Mouse (Mus musculus): Measurements from ENCODE around the gene Nedd9. TPM values are rescaled to one million over a fixed set of nuclear protein-coding genes. Genes with fewer than 3 reads are reported as not detected.

Gene Nedd9
- polyA plus RNA-seq, 1 experiment from 2014 or later: 20.4 TPM

- Histone ChIP-seq H3K4me2 (no peak overlapping the region), H3K9ac (no peak overlapping the region), H3K4me1 (peaks cover 22% of the 10 kb centered on the region; the same call in 1 of the 2 replicates), H3K4me3 (replicated peaks) (no peak overlapping the region), H3K9me3 (no peaks in the 10 kb centered on the region), H3K27ac (no peak overlapping the region), H3K27me3 (no peaks in the 10 kb centered on the region), H3K36me3 (replicated peaks) (peaks cover 9% of the 10 kb centered on the region)
- 64% methylated on average over 3 of the region's 3 CpGs for WGBS
- ATAC-seq (ENCODE audit: low FRiP score): no peak
Observed at GRCm38 (mm10) chr13:41343163-41343886, 143.8 kb downstream of the Nedd9 start.

- H3K4me3 ChIP-seq (replicated peaks): no peak overlapping the region
- peaks cover 22% of the 10 kb centered on the region; the same call in 1 of the 2 replicates for H3K4me1 ChIP-seq
- WGBS: 81% methylated on average over 9 of the region's 9 CpGs
- H3K27ac ChIP-seq: no peak overlapping the region
- no peak for ATAC-seq (ENCODE audit: low FRiP score)
- H3K9ac ChIP-seq: no peak overlapping the region
- no peak overlapping the region for H3K4me2 ChIP-seq
- H3K9me3 ChIP-seq: no peaks in the 10 kb centered on the region
- H3K27me3 ChIP-seq: no peaks in the 10 kb centered on the region
- peaks cover 19% of the 10 kb centered on the region for H3K36me3 ChIP-seq (replicated peaks)
Observed at GRCm38 (mm10) chr13:41341422-41341821, 145.7 kb downstream of the Nedd9 start.

GRCm38 (mm10) chr13:41339653-41340351, 147.4 kb downstream of the Nedd9 start:
- H3K36me3 ChIP-seq (replicated peaks): peaks cover 19% of the 10 kb centered on the region
- 58% methylated on average over 22 of the region's 22 CpGs for WGBS

GRCm38 (mm10) chr13:41339195-41339594, 148.0 kb downstream of the Nedd9 start:
- no peak for ATAC-seq (ENCODE audit: low FRiP score)
- Histone ChIP-seq H3K4me2 (no peak overlapping the region), H3K27me3 (no peaks in the 10 kb centered on the region), H3K36me3 (replicated peaks) (peaks cover 19% of the 10 kb centered on the region), H3K4me1 (peaks cover 13% of the 10 kb centered on the region; the same call in 1 of the 2 replicates), H3K27ac (peak overlapping the region; percentile 60), H3K9me3 (no peaks in the 10 kb centered on the region), H3K9ac (no peak overlapping the region), H3K4me3 (replicated peaks) (no peak overlapping the region)
- WGBS: 66% methylated on average over 5 of the region's 5 CpGs

More at GRCm38 (mm10) chr13:41339653-41340351, 147.4 kb downstream of the Nedd9 start:
- Histone ChIP-seq H3K4me2 (no peak overlapping the region), H3K9ac (no peak overlapping the region), H3K27ac (peak overlapping the region; percentile 60), H3K4me1 (peaks cover 13% of the 10 kb centered on the region; the same call in 1 of the 2 replicates), H3K4me3 (replicated peaks) (no peak overlapping the region), H3K27me3 (no peaks in the 10 kb centered on the region), H3K9me3 (no peaks in the 10 kb centered on the region)
- peak; percentile 70; the same call in 1 of the 2 replicates for ATAC-seq (ENCODE audit: low FRiP score)

GRCm38 (mm10) chr13:41337407-41337806, 149.8 kb downstream of the Nedd9 start:
- H3K9me3 ChIP-seq: no peaks in the 10 kb centered on the region
- H3K4me3 ChIP-seq (replicated peaks): no peak overlapping the region
- H3K4me2 ChIP-seq: no peak overlapping the region
- ATAC-seq (ENCODE audit: low FRiP score): no peak
- H3K9ac ChIP-seq: no peak overlapping the region
- H3K4me1 ChIP-seq: peaks cover 13% of the 10 kb centered on the region; the same call in 1 of the 2 replicates
- WGBS: 87% methylated on average over 2 of the region's 2 CpGs
- no peaks in the 10 kb centered on the region for H3K27me3 ChIP-seq
- peaks cover 19% of the 10 kb centered on the region for H3K36me3 ChIP-seq (replicated peaks)
- H3K27ac ChIP-seq: no peak overlapping the region

- Histone ChIP-seq H3K4me2 (no peak overlapping the region), H3K4me3 (replicated peaks) (no peak overlapping the region), H3K27me3 (no peaks in the 10 kb centered on the region), H3K36me3 (replicated peaks) (peaks cover 15% of the 10 kb centered on the region), H3K9me3 (no peaks in the 10 kb centered on the region), H3K4me1 (peaks cover 13% of the 10 kb centered on the region; the same call in 1 of the 2 replicates), H3K27ac (no peak overlapping the region), H3K9ac (no peak overlapping the region)
- WGBS: 74% methylated on average over 6 of the region's 6 CpGs
- no peak for ATAC-seq (ENCODE audit: low FRiP score)
Observed at GRCm38 (mm10) chr13:41336260-41336659, 150.9 kb downstream of the Nedd9 start.

GRCm38 (mm10) chr13:41335767-41336166, 151.4 kb downstream of the Nedd9 start:
- no peak overlapping the region for H3K9ac ChIP-seq
- no peaks in the 10 kb centered on the region for H3K27me3 ChIP-seq
- no peak for ATAC-seq (ENCODE audit: low FRiP score)
- H3K4me3 ChIP-seq (replicated peaks): no peak overlapping the region
- no peak overlapping the region for H3K27ac ChIP-seq
- 84% methylated on average over 5 of the region's 5 CpGs for WGBS
- peaks cover 19% of the 10 kb centered on the region for H3K36me3 ChIP-seq (replicated peaks)
- no peaks in the 10 kb centered on the region for H3K9me3 ChIP-seq
- H3K4me1 ChIP-seq: peaks cover 16% of the 10 kb centered on the region
- H3K4me2 ChIP-seq: no peak overlapping the region

GRCm38 (mm10) chr13:41334641-41335000, 152.5 kb downstream of the Nedd9 start:
- Histone ChIP-seq H3K27me3 (no peaks in the 10 kb centered on the region), H3K4me2 (no peak overlapping the region), H3K27ac (no peak overlapping the region), H3K9me3 (no peaks in the 10 kb centered on the region), H3K4me3 (replicated peaks) (no peak overlapping the region), H3K36me3 (replicated peaks) (peaks cover 19% of the 10 kb centered on the region), H3K9ac (no peak overlapping the region), H3K4me1 (peaks cover 9% of the 10 kb centered on the region)
- 82% methylated on average over 5 of the region's 5 CpGs for WGBS
- no peak for ATAC-seq (ENCODE audit: low FRiP score)

GRCm38 (mm10) chr13:41333889-41334640, 153.1 kb downstream of the Nedd9 start:
- H3K4me2 ChIP-seq: no peak overlapping the region
- H3K27me3 ChIP-seq: no peaks in the 10 kb centered on the region
- no peak overlapping the region for H3K9ac ChIP-seq
- no peak overlapping the region for H3K4me3 ChIP-seq (replicated peaks)
- peaks cover 6% of the 10 kb centered on the region for H3K4me1 ChIP-seq
- ATAC-seq (ENCODE audit: low FRiP score): no peak
- H3K36me3 ChIP-seq (replicated peaks): peaks cover 19% of the 10 kb centered on the region
- 82% methylated on average over 14 of the region's 14 CpGs for WGBS
- H3K9me3 ChIP-seq: no peaks in the 10 kb centered on the region
- H3K27ac ChIP-seq: no peak overlapping the region

- H3K27me3 ChIP-seq: no peaks in the 10 kb centered on the region
- 94% methylated on average over 7 of the region's 7 CpGs for WGBS
- peaks cover 4% of the 10 kb centered on the region for H3K36me3 ChIP-seq (replicated peaks)
- no peak overlapping the region for H3K9ac ChIP-seq
- peaks cover 19% of the 10 kb centered on the region for H3K4me1 ChIP-seq
- H3K9me3 ChIP-seq: no peaks in the 10 kb centered on the region
- H3K27ac ChIP-seq: no peak overlapping the region
- H3K4me2 ChIP-seq: no peak overlapping the region
- no peak for ATAC-seq (ENCODE audit: low FRiP score)
- H3K4me3 ChIP-seq (replicated peaks): no peak overlapping the region
Observed at GRCm38 (mm10) chr13:41331671-41332340, 155.4 kb downstream of the Nedd9 start.

GRCm38 (mm10) chr13:41330589-41331345, 156.4 kb downstream of the Nedd9 start:
- no peak overlapping the region for H3K4me3 ChIP-seq (replicated peaks)
- ATAC-seq (ENCODE audit: low FRiP score): no peak
- H3K9me3 ChIP-seq: no peaks in the 10 kb centered on the region
- H3K4me2 ChIP-seq: no peak overlapping the region
- no peak overlapping the region for H3K27ac ChIP-seq
- H3K36me3 ChIP-seq (replicated peaks): peaks cover 4% of the 10 kb centered on the region
- peaks cover 19% of the 10 kb centered on the region for H3K4me1 ChIP-seq
- WGBS: 83% methylated on average over 11 of the region's 11 CpGs
- no peak overlapping the region for H3K9ac ChIP-seq
- H3K27me3 ChIP-seq: no peaks in the 10 kb centered on the region
